Mouse (Mus musculus) CH12.LX (cell line): Measurements from ENCODE around the gene Uqcc3. TPM values are rescaled to one million over a fixed set of nuclear protein-coding genes. Genes with fewer than 3 reads are reported as not detected.

Experiments used
- DNase-seq: peaks from one replicate; pipeline ENCODE4 v3.0.0-alpha.2; 2013; ENCODE audit errors: extremely low read depth
- H3K27ac ChIP-seq: 2 replicates; pipeline ENCODE4 v1.5.1; 2012; ENCODE audit warnings: low read depth, mild to moderate bottlenecking, control low read depth, moderate library complexity; ENCODE audit not compliant: insufficient read depth
- H3K27me3 ChIP-seq: replicated peaks from 2 replicates; pipeline ENCODE3; 2012; ENCODE audit warnings: inconsistent platforms
- H3K36me3 ChIP-seq, 2 experiments: replicated peaks in 1 of 2; 2 replicates each; pipeline versions ENCODE3 to v1.6.1; 2012; ENCODE audit warnings: inconsistent platforms in 1 of 2, low read length in 1 of 2, mild to moderate bottlenecking in 1 of 2, mixed read lengths in 1 of 2, moderate library complexity in 1 of 2; ENCODE audit not compliant: control insufficient read depth in 1 of 2, insufficient read depth in 1 of 2
- H3K4me1 ChIP-seq, 2 experiments: 2 replicates each; pipeline ENCODE4 v1.6.1; 2012; ENCODE audit warnings: inconsistent platforms in 1 of 2, moderate library complexity in 1 of 2; ENCODE audit not compliant: insufficient read depth in 2 of 2, control insufficient read depth in 1 of 2
- H3K4me2 ChIP-seq: 2 replicates; pipeline ENCODE4 v1.6.1; 2012; ENCODE audit warnings: low read depth, mild to moderate bottlenecking, control low read depth; ENCODE audit not compliant: poor library complexity, insufficient read depth, severe bottlenecking
- H3K4me3 ChIP-seq, 3 experiments: fragments of 150-350 bp in 1 of 3; sonication (generic) in 1 of 3; replicated peaks in 1 of 3; 2 replicates each; pipeline versions ENCODE3 to v1.5.1; 2011 to 2012; ENCODE audit warnings: low read depth in 2 of 3, low read length in 2 of 3, mild to moderate bottlenecking in 2 of 3, moderate library complexity in 2 of 3, control low read depth in 1 of 3, improper control_type of control experiment in 1 of 3, inconsistent platforms in 1 of 3, mixed read lengths in 1 of 3; ENCODE audit not compliant: poor library complexity in 1 of 3
- H3K79me2 ChIP-seq: replicated peaks from 2 replicates; pipeline ENCODE4 v1.6.1; 2012; ENCODE audit warnings: mild to moderate bottlenecking, moderate library complexity; ENCODE audit not compliant: control insufficient read depth, poor library complexity, insufficient read depth, severe bottlenecking; ENCODE audit errors: extremely low read depth
- H3K9ac ChIP-seq: 2 replicates; pipeline ENCODE4 v1.6.1; 2012; ENCODE audit warnings: low read depth, mild to moderate bottlenecking, control low read depth, moderate library complexity; ENCODE audit not compliant: insufficient read depth
- H3K9me3 ChIP-seq: replicated peaks from 2 replicates; pipeline ENCODE3; 2012; ENCODE audit warnings: low read length, inconsistent platforms, mixed read lengths
- E2F4 ChIP-seq: IDR thresholded peaks from 2 replicates; pipeline ENCODE4 v1.6.1; 2011; ENCODE audit warnings: low read depth, low read length, improper control_type of control experiment; ENCODE audit not compliant: insufficient replicate concordance
- EP300 ChIP-seq: IDR thresholded peaks from 2 replicates; pipeline ENCODE4 v1.6.1; 2011; ENCODE audit warnings: low read length, improper control_type of control experiment
- ETS1 ChIP-seq: conservative IDR thresholded peaks from 2 replicates; pipeline ENCODE4 v1.6.1; 2012; ENCODE audit warnings: low read depth, mild to moderate bottlenecking, inconsistent platforms, low read length, improper control_type of control experiment, moderate library complexity
- IRF4 ChIP-seq: IDR thresholded peaks from 2 replicates; pipeline ENCODE4 v1.6.1; 2014; ENCODE audit warnings: low read depth, mild to moderate bottlenecking, inconsistent platforms, low read length, improper control_type of control experiment
- JUN ChIP-seq: IDR thresholded peaks from 2 replicates; pipeline ENCODE4 v1.6.1; 2011; ENCODE audit warnings: low read depth, mild to moderate bottlenecking, low read length, improper control_type of control experiment, moderate library complexity; ENCODE audit not compliant: insufficient read depth
- JUND ChIP-seq: conservative IDR thresholded peaks from 2 replicates; pipeline ENCODE4 v1.6.1; 2011; ENCODE audit warnings: low read depth, low read length, improper control_type of control experiment
- POLR2AphosphoS2 ChIP-seq: IDR thresholded peaks from 2 replicates; pipeline ENCODE4 v1.6.1; 2011; ENCODE audit warnings: low read depth, low read length, improper control_type of control experiment
- RCOR1 ChIP-seq: conservative IDR thresholded peaks from 2 replicates; pipeline ENCODE4 v1.6.1; 2012; ENCODE audit warnings: low read depth, mild to moderate bottlenecking, inconsistent platforms, low read length, improper control_type of control experiment
- dilution Hi-C: fragments of 300-500 bp; cut with MboI; formaldehyde crosslinking; loops from 2 replicates; pipeline ENCODE4 v1.14.3; 2020; ENCODE audit warnings: low sequenced_read_pairs; ENCODE audit not compliant: extremely low pct_unique_long_range_greater_than_20kb, extremely low pct_ligation_motif_present
- in situ Hi-C: fragments of 300-500 bp; cut with MboI; formaldehyde crosslinking; loops from 3 replicates; pipeline ENCODE4 v1.14.3; 2019; ENCODE audit warnings: low sequenced_read_pairs, low pct_ligation_motif_present, low pct_unique_long_range_greater_than_20kb, mixed read lengths
- polyA plus RNA-seq: library from polyadenylated mRNA; unstranded; fragments of >175 nt; gene quantifications from 2 replicates; pipeline ENCODE4 v1.2.1, GENCODE M21; 2012; ENCODE audit warnings: low read depth; ENCODE audit not compliant: insufficient read length
- total RNA-seq, 2 experiments: library from RNA; depleted of rRNA; stranded (reverse); fragments of 300-350 nt in 1 of 2; fragments of >200 nt in 1 of 2; gene quantifications; 2 replicates each; pipeline ENCODE4 v1.2.3; 2012 to 2014

The Uqcc3 gene
- total and polyA plus RNA-seq, 3 experiments: 23.5 to 56.6 (median 42.6) TPM

DNA sequence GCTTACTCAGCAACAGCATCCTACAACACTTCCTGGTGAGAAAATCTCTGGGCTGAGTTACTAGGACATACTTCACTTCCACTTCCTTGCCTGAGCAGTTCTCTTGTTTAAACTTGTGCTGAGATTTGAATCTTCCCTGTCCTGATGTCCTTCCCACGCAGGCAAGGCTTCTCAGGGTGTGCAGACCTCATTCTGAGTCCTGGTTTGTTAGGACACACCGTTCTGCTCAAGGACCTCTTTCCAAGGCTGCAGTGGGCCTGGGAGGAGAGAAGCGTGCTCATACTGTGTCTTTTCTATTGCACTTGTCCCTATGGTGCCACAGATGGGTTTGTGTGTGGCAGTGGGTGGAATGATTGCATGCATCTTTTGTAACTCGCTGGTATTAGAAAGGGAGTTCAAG is 47.8 kb downstream of the Uqcc3 start:
- no peak overlapping the region for H3K27ac ChIP-seq
- in situ Hi-C loops: loop anchor here (25.0 kb wide), 1 partner anchor 1029 kb away; no protein-coding TSS in a partner anchor

DNA sequence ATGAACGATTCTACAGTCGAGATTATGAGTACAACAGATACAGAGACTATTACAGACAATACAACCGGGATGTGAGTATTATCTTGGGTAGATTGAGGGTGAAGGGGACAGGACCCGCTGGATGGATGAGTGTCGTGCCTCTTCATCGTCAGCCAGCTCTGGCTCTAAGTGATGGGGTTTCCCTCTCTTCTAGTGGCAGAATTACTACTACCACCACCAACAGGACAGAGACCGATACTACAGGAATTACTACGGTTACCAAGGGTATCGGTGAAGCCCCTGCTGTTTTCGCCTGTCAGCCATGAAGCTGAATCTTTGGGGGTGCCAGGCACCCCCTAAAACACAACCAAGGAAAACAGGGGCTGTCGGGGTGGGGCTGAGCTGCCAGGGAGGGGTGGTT is 49.5 kb downstream of the Uqcc3 start:
- DNase-seq: no peak
- TF ChIP-seq ETS1: no peak
- no peak for TF ChIP-seq IRF4
- no peak for TF ChIP-seq E2F4
- TF ChIP-seq RCOR1: no peak
- no peak for TF ChIP-seq JUND
- Histone ChIP-seq H3K4me3 (no peak overlapping the region), H3K27me3 (no peaks in the 10 kb centered on the region), H3K79me2 (peaks cover 12% of the 10 kb centered on the region), H3K9ac (no peak overlapping the region), H3K27ac (no peak overlapping the region), H3K9me3 (no peaks in the 10 kb centered on the region), H3K4me2 (no peak overlapping the region), H3K36me3 (peaks cover 76 to 96% of the 10 kb centered on the region in 2 experiments), H3K4me1 (peaks cover 0 to 7% of the 10 kb centered on the region in 2 experiments; a peak in 2 of 4 replicates)
- dilution Hi-C loops (no loop called here), in situ Hi-C loops (loop anchor here (25.0 kb wide), 1 partner anchor 1031 kb away; no protein-coding TSS in a partner anchor)

More for the DNA sequence above, 47.8 kb downstream of the Uqcc3 start:
- Histone ChIP-seq H3K36me3 (peaks cover 61 to 80% of the 10 kb centered on the region in 2 experiments), H3K4me1 (peaks cover 2 to 14% of the 10 kb centered on the region in 2 experiments; a peak in 2 of 4 replicates), H3K9me3 (no peaks in the 10 kb centered on the region), H3K4me2 (no peak overlapping the region), H3K4me3 (no peak overlapping the region), H3K9ac (no peak overlapping the region), H3K27me3 (no peaks in the 10 kb centered on the region), H3K79me2 (peaks cover 8% of the 10 kb centered on the region)
- no peak for TF ChIP-seq POLR2AphosphoS2
- dilution Hi-C loops: no loop called here
- DNase-seq: no peak

DNA sequence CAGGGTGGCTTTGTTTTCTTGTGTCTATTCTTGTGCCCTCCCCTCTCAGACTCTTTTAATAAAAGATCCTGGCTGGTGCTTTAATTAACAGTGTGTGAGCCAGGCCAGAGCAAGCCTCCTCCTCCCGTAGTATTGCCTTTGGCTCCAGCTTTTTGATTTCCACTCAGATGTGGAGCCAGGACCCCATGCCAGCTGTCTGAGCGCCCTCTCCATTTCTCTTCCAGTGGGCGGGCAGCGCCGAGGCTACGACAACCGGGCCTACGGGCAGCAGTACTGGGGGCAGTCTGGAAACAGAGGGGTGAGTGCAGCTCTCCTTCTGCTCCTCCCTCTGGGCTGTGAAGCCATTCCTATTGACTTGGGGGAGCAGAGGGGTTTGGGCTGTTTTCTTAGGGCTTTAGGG is 50.1 kb downstream of the Uqcc3 start:
- no peaks in the 10 kb centered on the region for H3K27me3 ChIP-seq
- in situ Hi-C loops: loop anchor here (25.0 kb wide), 1 partner anchor 1032 kb away; no protein-coding TSS in a partner anchor
- no peak overlapping the region for H3K4me3 ChIP-seq
- H3K9ac ChIP-seq: no peak overlapping the region
- peaks cover 79 to 96% of the 10 kb centered on the region in 2 experiments for H3K36me3 ChIP-seq
- DNase-seq: no peak
- H3K4me1 ChIP-seq: peaks cover 0 to 4% of the 10 kb centered on the region in 2 experiments; a peak in 2 of 4 replicates
- peaks cover 15% of the 10 kb centered on the region for H3K79me2 ChIP-seq
- H3K9me3 ChIP-seq: no peaks in the 10 kb centered on the region
- no peak overlapping the region for H3K4me2 ChIP-seq
- TF ChIP-seq EP300 (no peak), E2F4 (no peak), JUN (no peak)
- dilution Hi-C loops: no loop called here
- no peak overlapping the region for H3K27ac ChIP-seq

Other genes with a start within 250 kb of the Uqcc3 start
Only the 20 nearest of the 32 such genes appear.
- gene Polr2g, start 82.3 kb downstream of the Uqcc3 start, total RNA-seq (2012; rRNA removed): 157 and 162 TPM in 2 replicates
- 173 and 182 TPM in 2 replicates for gene Polr2g, start 82.3 kb downstream of the Uqcc3 start, total RNA-seq (2014; rRNA removed)
- 138 and 148 TPM in 2 replicates for gene Polr2g, start 82.3 kb downstream of the Uqcc3 start, polyA plus RNA-seq
- gene Zbtb3, start 78.4 kb downstream of the Uqcc3 start, total RNA-seq (2012; rRNA removed): 2.4 and 2.5 TPM in 2 replicates
- gene Zbtb3, start 78.4 kb downstream of the Uqcc3 start, total RNA-seq (2014; rRNA removed): 1.1 and 2.2 TPM in 2 replicates
- 1.2 and 1.3 TPM in 2 replicates for gene Zbtb3, start 78.4 kb downstream of the Uqcc3 start, polyA plus RNA-seq
- gene Ttc9c, start 61.6 kb downstream of the Uqcc3 start, total RNA-seq (2012; rRNA removed): 37.6 and 42.0 TPM in 2 replicates
- gene Ttc9c, start 61.6 kb downstream of the Uqcc3 start, total RNA-seq (2014; rRNA removed): 56.5 and 57.2 TPM in 2 replicates
- 42.2 and 44.7 TPM in 2 replicates for gene Ttc9c, start 61.6 kb downstream of the Uqcc3 start, polyA plus RNA-seq
- gene Hnrnpul2, start 60.9 kb downstream of the Uqcc3 start, total RNA-seq (2012; rRNA removed): 44.3 and 44.8 TPM in 2 replicates
- gene Hnrnpul2, start 60.9 kb downstream of the Uqcc3 start, total RNA-seq (2014; rRNA removed): 17.8 and 19.7 TPM in 2 replicates
- 81.6 and 94.1 TPM in 2 replicates for gene Hnrnpul2, start 60.9 kb downstream of the Uqcc3 start, polyA plus RNA-seq
- gene AC129217.1, start 51.1 kb downstream of the Uqcc3 start, total RNA-seq (2012; rRNA removed): 0.25 and 0.67 TPM in 2 replicates
- 2.1 and 5.1 TPM in 2 replicates for gene AC129217.1, start 51.1 kb downstream of the Uqcc3 start, total RNA-seq (2014; rRNA removed)
- gene AC129217.1, start 51.1 kb downstream of the Uqcc3 start, polyA plus RNA-seq: 63.9 and 77.4 TPM in 2 replicates
- 91.0 and 117 TPM in 2 replicates for gene Bscl2, start 43.5 kb downstream of the Uqcc3 start, total RNA-seq (2012; rRNA removed)
- 27.9 and 30.9 TPM in 2 replicates for gene Bscl2, start 43.5 kb downstream of the Uqcc3 start, total RNA-seq (2014; rRNA removed)
- gene Bscl2, start 43.5 kb downstream of the Uqcc3 start, polyA plus RNA-seq: 46.7 and 51.6 TPM in 2 replicates
- gene Gng3, start 41.7 kb downstream of the Uqcc3 start, total RNA-seq (2012; rRNA removed): 3.1 and 6.1 TPM in 2 replicates
- 0.55 and 0.56 TPM in 2 replicates for gene Gng3, start 41.7 kb downstream of the Uqcc3 start, total RNA-seq (2014; rRNA removed)
- 8.1 and 10.3 TPM in 2 replicates for gene Gng3, start 41.7 kb downstream of the Uqcc3 start, polyA plus RNA-seq
- 0.13 and 0.17 TPM in 2 replicates for gene Lrrn4cl, start 30.2 kb downstream of the Uqcc3 start, total RNA-seq (2012; rRNA removed)
- 0.31 and 0.32 TPM in 2 replicates for gene Lrrn4cl, start 30.2 kb downstream of the Uqcc3 start, total RNA-seq (2014; rRNA removed)
- gene Lrrn4cl, start 30.2 kb downstream of the Uqcc3 start, polyA plus RNA-seq: 0.41 and 0.61 TPM in 2 replicates
- 134 and 140 TPM in 2 replicates for gene Ubxn1, start 9.4 kb downstream of the Uqcc3 start, total RNA-seq (2012; rRNA removed)
- 96.3 and 107 TPM in 2 replicates for gene Ubxn1, start 9.4 kb downstream of the Uqcc3 start, total RNA-seq (2014; rRNA removed)
- gene Ubxn1, start 9.4 kb downstream of the Uqcc3 start, polyA plus RNA-seq: 226 and 279 TPM in 2 replicates
- 7.5 and 14.3 TPM in 2 replicates for gene Lbhd1, start 2.8 kb upstream of the Uqcc3 start, total RNA-seq (2012; rRNA removed)
- 15.5 and 15.6 TPM in 2 replicates for gene Lbhd1, start 2.8 kb upstream of the Uqcc3 start, total RNA-seq (2014; rRNA removed)
- gene Lbhd1, start 2.8 kb upstream of the Uqcc3 start, polyA plus RNA-seq: 50.4 and 80.4 TPM in 2 replicates
- not detected in 2 replicates for gene Gm49403, start 3.0 kb upstream of the Uqcc3 start, total RNA-seq (2012; rRNA removed)
- gene Gm49403, start 3.0 kb upstream of the Uqcc3 start, total RNA-seq (2014; rRNA removed): not detected in 2 replicates
- gene Gm49403, start 3.0 kb upstream of the Uqcc3 start, polyA plus RNA-seq: not detected in 2 replicates
- 157 and 224 TPM in 2 replicates for gene 1810009A15Rik, start 7.9 kb upstream of the Uqcc3 start, total RNA-seq (2012; rRNA removed)
- gene 1810009A15Rik, start 7.9 kb upstream of the Uqcc3 start, total RNA-seq (2014; rRNA removed): 198 and 218 TPM in 2 replicates
- 161 and 176 TPM in 2 replicates for gene 1810009A15Rik, start 7.9 kb upstream of the Uqcc3 start, polyA plus RNA-seq
- gene Gm49416, start 8.0 kb upstream of the Uqcc3 start, total RNA-seq (2012; rRNA removed): not detected in 2 replicates
- gene Gm49416, start 8.0 kb upstream of the Uqcc3 start, total RNA-seq (2014; rRNA removed): not detected in 2 replicates
- 11.1 and 53.2 TPM in 2 replicates for gene Gm49416, start 8.0 kb upstream of the Uqcc3 start, polyA plus RNA-seq
- 38.9 and 49.9 TPM in 2 replicates for gene Ints5, start 12.1 kb upstream of the Uqcc3 start, total RNA-seq (2012; rRNA removed)
- gene Ints5, start 12.1 kb upstream of the Uqcc3 start, total RNA-seq (2014; rRNA removed): 15.7 and 17.2 TPM in 2 replicates
- gene Ints5, start 12.1 kb upstream of the Uqcc3 start, polyA plus RNA-seq: 30.6 and 38.0 TPM in 2 replicates
- 165 and 169 TPM in 2 replicates for gene Ganab, start 17.1 kb upstream of the Uqcc3 start, total RNA-seq (2012; rRNA removed)
- 85.7 and 97.0 TPM in 2 replicates for gene Ganab, start 17.1 kb upstream of the Uqcc3 start, total RNA-seq (2014; rRNA removed)
- 139 and 143 TPM in 2 replicates for gene Ganab, start 17.1 kb upstream of the Uqcc3 start, polyA plus RNA-seq
- 49.9 and 54.8 TPM in 2 replicates for gene B3gat3, start 39.5 kb upstream of the Uqcc3 start, total RNA-seq (2012; rRNA removed)
- 17.8 and 18.6 TPM in 2 replicates for gene B3gat3, start 39.5 kb upstream of the Uqcc3 start, total RNA-seq (2014; rRNA removed)
- 31.0 and 33.0 TPM in 2 replicates for gene B3gat3, start 39.5 kb upstream of the Uqcc3 start, polyA plus RNA-seq
- gene Rom1, start 48.4 kb upstream of the Uqcc3 start, total RNA-seq (2012; rRNA removed): 5.5 and 5.6 TPM in 2 replicates
- 4.2 and 4.7 TPM in 2 replicates for gene Rom1, start 48.4 kb upstream of the Uqcc3 start, total RNA-seq (2014; rRNA removed)
- gene Rom1, start 48.4 kb upstream of the Uqcc3 start, polyA plus RNA-seq: 4.8 and 4.9 TPM in 2 replicates
- 33.3 and 33.6 TPM in 2 replicates for gene Eml3, start 48.6 kb upstream of the Uqcc3 start, total RNA-seq (2012; rRNA removed)
- gene Eml3, start 48.6 kb upstream of the Uqcc3 start, total RNA-seq (2014; rRNA removed): 18.7 and 20.4 TPM in 2 replicates
- 35.2 and 37.3 TPM in 2 replicates for gene Eml3, start 48.6 kb upstream of the Uqcc3 start, polyA plus RNA-seq
- gene Mta2, start 61.0 kb upstream of the Uqcc3 start, total RNA-seq (2012; rRNA removed): 131 and 158 TPM in 2 replicates
- gene Mta2, start 61.0 kb upstream of the Uqcc3 start, total RNA-seq (2014; rRNA removed): 115 and 117 TPM in 2 replicates
- 149 and 162 TPM in 2 replicates for gene Mta2, start 61.0 kb upstream of the Uqcc3 start, polyA plus RNA-seq
- gene Tut1, start 72.9 kb upstream of the Uqcc3 start, total RNA-seq (2012; rRNA removed): 47.7 and 49.1 TPM in 2 replicates
- gene Tut1, start 72.9 kb upstream of the Uqcc3 start, total RNA-seq (2014; rRNA removed): 40.4 and 41.8 TPM in 2 replicates
- 52.9 and 54.9 TPM in 2 replicates for gene Tut1, start 72.9 kb upstream of the Uqcc3 start, polyA plus RNA-seq